Mouse (Mus musculus) forebrain, embryonic 12.5 days (tissue): ENCODE data around the gene Blnk. TPM values are rescaled to one million over a fixed set of nuclear protein-coding genes. Genes with fewer than 3 reads are reported as not detected.

Source experiments
- ATAC-seq: fragments of 200-750 bp; cut with Nextera tagmentation; 2 replicates; pipeline ENCODE4 v1.8.0; 2017; ENCODE audit warnings: moderate TSS enrichment; ENCODE audit not compliant: low FRiP score
- H3K27ac ChIP-seq: fragments of 300-500 bp; sonication (generic); 2 replicates; pipeline ENCODE4 v1.5.1; 2016; ENCODE audit warnings: mild to moderate bottlenecking
- H3K27me3 ChIP-seq: fragments of 300-500 bp; sonication (generic); 2 replicates; pipeline ENCODE4 v1.6.1; 2016; ENCODE audit warnings: mild to moderate bottlenecking
- H3K36me3 ChIP-seq: fragments of 300-500 bp; sonication (generic); replicated peaks from 2 replicates; pipeline ENCODE4 v1.6.1; 2016; ENCODE audit warnings: mild to moderate bottlenecking
- H3K4me1 ChIP-seq: fragments of 300-500 bp; sonication (generic); 2 replicates; pipeline ENCODE4 v1.6.1; 2016
- H3K4me2 ChIP-seq: fragments of 300-500 bp; sonication (generic); 2 replicates; pipeline ENCODE4 v1.6.1; 2016; ENCODE audit warnings: mild to moderate bottlenecking, moderate library complexity
- H3K4me3 ChIP-seq: fragments of 300-500 bp; sonication (generic); replicated peaks from 2 replicates; pipeline ENCODE4 v1.5.1; 2016; ENCODE audit warnings: mild to moderate bottlenecking
- H3K9ac ChIP-seq: fragments of 300-500 bp; sonication (generic); 2 replicates; pipeline ENCODE4 v1.6.1; 2016; ENCODE audit warnings: mild to moderate bottlenecking
- H3K9me3 ChIP-seq: fragments of 300-500 bp; sonication (generic); 2 replicates; pipeline ENCODE4 v1.6.1; 2016
- WGBS: fragments of 180-500 bp; shearing (Covaris S2); methylation state at CpG from one replicate; pipeline ENCODE4 v1.1.7; 2016; 5-methylcytosine and 5-hydroxymethylcytosine counted together
- polyA plus RNA-seq: library from polyadenylated mRNA; unstranded; fragments of >200 nt; fragmentation: Nextera tagmentation; extraction: Ambion mirVana; gene quantifications from 2 replicates; pipeline ENCODE4 v1.2.1, GENCODE M21; 2016

Blnk gene
- polyA plus RNA-seq, 1 experiment from 2014 or later: 1.2 TPM

GRCm38 (mm10) chr19:40995449-40996401 is 1.4 kb upstream of the Blnk start:
- no peak overlapping the region for H3K9ac ChIP-seq
- H3K27me3 ChIP-seq: 0 out of 2 replicates have a peak, but pooled peaks cover 3% of the 10 kb centered on the region
- 64% methylated on average over 21 of the region's 21 CpGs for WGBS
- no peaks in the 10 kb centered on the region for H3K36me3 ChIP-seq
- H3K4me3 ChIP-seq: no peak overlapping the region
- no peaks in the 10 kb centered on the region for H3K9me3 ChIP-seq
- H3K4me2 ChIP-seq: no peak overlapping the region
- no peak for ATAC-seq
- peaks cover 4% of the 10 kb centered on the region; the same call in 1 of the 2 replicates for H3K4me1 ChIP-seq
- no peak overlapping the region for H3K27ac ChIP-seq

- no peaks in the 10 kb centered on the region for H3K9me3 ChIP-seq
- H3K4me1 ChIP-seq: peaks cover 4% of the 10 kb centered on the region; the same call in 1 of the 2 replicates
- no peak overlapping the region for H3K4me3 ChIP-seq
- H3K27me3 ChIP-seq: 0 out of 2 replicates have a peak, but pooled peaks cover 3% of the 10 kb centered on the region
- H3K4me2 ChIP-seq: no peak overlapping the region
- no peak overlapping the region for H3K9ac ChIP-seq
- WGBS: 80% methylated on average over 7 of the region's 7 CpGs
- ATAC-seq: no peak
- no peak overlapping the region for H3K27ac ChIP-seq
- no peaks in the 10 kb centered on the region for H3K36me3 ChIP-seq
Measured at GRCm38 (mm10) chr19:40994911-40995310, 576 bp upstream of the Blnk start.

GRCm38 (mm10) chr19:40993356-40993755 is 979 bp downstream of the Blnk start:
- Histone ChIP-seq H3K4me2 (no peak overlapping the region), H3K36me3 (no peaks in the 10 kb centered on the region), H3K4me1 (peaks cover 4% of the 10 kb centered on the region; the same call in 1 of the 2 replicates), H3K4me3 (no peak overlapping the region), H3K9me3 (no peaks in the 10 kb centered on the region), H3K27ac (no peak overlapping the region), H3K27me3 (0 out of 2 replicates have a peak, but pooled peaks cover 3% of the 10 kb centered on the region), H3K9ac (no peak overlapping the region)
- no peak for ATAC-seq
- WGBS: 95% methylated on average over 5 of the region's 5 CpGs

- H3K9me3 ChIP-seq: no peaks in the 10 kb centered on the region
- H3K9ac ChIP-seq: no peak overlapping the region
- H3K27ac ChIP-seq: no peak overlapping the region
- 83% methylated on average over 8 of the region's 8 CpGs for WGBS
- no peaks in the 10 kb centered on the region for H3K36me3 ChIP-seq
- H3K4me3 ChIP-seq: no peak overlapping the region
- 0 out of 2 replicates have a peak, but pooled peaks cover 3% of the 10 kb centered on the region for H3K27me3 ChIP-seq
- no peak overlapping the region for H3K4me2 ChIP-seq
- H3K4me1 ChIP-seq: peaks cover 4% of the 10 kb centered on the region; the same call in 1 of the 2 replicates
- ATAC-seq: no peak
Measured at GRCm38 (mm10) chr19:40992517-40993044, 1.8 kb downstream of the Blnk start.

DNA sequence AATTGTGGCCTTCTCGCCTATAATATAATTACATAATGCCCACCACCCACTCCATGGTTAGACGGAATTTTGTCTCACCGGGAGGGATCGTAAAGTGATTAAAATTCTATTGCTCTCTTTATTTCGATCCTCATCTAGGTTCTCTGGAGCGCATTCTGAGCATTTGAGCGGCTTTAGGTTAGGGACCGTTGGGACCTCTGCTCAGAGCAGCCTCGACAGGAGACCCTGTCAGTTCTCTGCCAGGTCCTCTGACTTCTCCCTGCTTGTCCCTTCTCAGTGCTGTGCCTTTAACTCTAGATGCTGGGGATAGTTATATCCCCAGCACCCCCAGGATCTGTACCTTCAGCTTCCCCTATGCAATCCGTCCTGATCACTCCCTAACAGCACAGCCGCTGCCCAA is 2.2 kb downstream of the Blnk start:
- Histone ChIP-seq H3K9me3 (no peaks in the 10 kb centered on the region), H3K27ac (no peak overlapping the region), H3K4me3 (no peak overlapping the region), H3K36me3 (no peaks in the 10 kb centered on the region), H3K9ac (no peak overlapping the region), H3K4me2 (no peak overlapping the region), H3K4me1 (peaks cover 4% of the 10 kb centered on the region; the same call in 1 of the 2 replicates), H3K27me3 (0 out of 2 replicates have a peak, but pooled peaks cover under 1% of the 10 kb centered on the region)
- WGBS: 79% methylated on average over 10 of the region's 11 CpGs
- no peak for ATAC-seq

DNA sequence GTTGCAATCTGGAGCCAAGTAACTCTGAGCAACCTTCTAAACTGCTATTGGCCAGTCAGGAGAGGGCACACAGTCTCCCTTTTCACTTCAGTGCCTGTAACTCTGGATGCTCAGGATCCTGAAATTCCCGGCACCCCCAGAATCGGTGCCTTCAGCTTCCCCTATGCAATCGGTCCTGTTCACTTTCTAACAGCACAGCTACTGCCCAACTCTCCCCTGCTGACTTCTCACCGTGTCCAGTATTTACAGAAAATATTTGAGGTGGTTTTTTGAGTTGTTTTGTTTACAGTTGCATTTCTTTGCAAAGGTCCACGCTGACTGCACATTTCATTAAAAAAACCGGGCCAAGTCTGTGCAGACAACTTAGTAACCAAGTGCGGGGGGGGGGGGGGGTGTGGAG is 2.7 kb downstream of the Blnk start:
- no peak overlapping the region for H3K4me2 ChIP-seq
- H3K9ac ChIP-seq: no peak overlapping the region
- H3K36me3 ChIP-seq: no peaks in the 10 kb centered on the region
- WGBS: 83% methylated on average over 7 of the region's 7 CpGs
- H3K4me1 ChIP-seq: peaks cover 4% of the 10 kb centered on the region; the same call in 1 of the 2 replicates
- H3K4me3 ChIP-seq: no peak overlapping the region
- no peak overlapping the region for H3K27ac ChIP-seq
- no peak for ATAC-seq
- no peaks in the 10 kb centered on the region for H3K9me3 ChIP-seq
- H3K27me3 ChIP-seq: no peaks in the 10 kb centered on the region

DNA sequence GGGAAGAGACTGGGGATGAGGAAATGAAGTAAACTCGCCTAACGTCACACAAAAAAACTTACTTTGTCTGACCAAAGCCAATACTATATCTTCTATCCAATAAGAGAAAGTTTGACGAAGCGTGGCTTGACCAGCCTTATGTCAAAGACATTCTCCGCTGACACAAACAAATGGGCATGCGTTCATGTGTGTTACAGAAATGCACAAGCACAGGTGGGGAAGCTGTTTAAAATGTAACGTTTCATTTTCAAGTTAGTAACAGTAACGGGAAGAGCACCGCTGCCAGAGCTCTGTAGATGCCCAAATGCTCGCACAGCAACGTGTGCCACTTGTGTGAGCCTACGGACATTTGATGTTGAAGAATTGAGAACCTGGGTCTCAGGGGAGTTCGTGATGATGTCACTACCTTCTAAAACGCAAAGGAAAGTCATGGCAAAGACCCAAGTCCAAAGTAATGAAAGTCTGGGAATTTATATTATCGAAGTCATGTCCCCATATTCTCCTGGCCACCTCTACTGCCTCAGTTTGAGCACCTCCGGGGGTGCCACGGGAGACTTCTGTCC is 3.5 kb downstream of the Blnk start:
- 93% methylated on average over 17 of the region's 17 CpGs for WGBS
- peaks cover 4% of the 10 kb centered on the region; the same call in 1 of the 2 replicates for H3K4me1 ChIP-seq
- H3K9me3 ChIP-seq: no peaks in the 10 kb centered on the region
- no peak overlapping the region for H3K4me2 ChIP-seq
- H3K36me3 ChIP-seq: no peaks in the 10 kb centered on the region
- H3K27ac ChIP-seq: no peak overlapping the region
- no peak overlapping the region for H3K4me3 ChIP-seq
- ATAC-seq: no peak
- no peak overlapping the region for H3K9ac ChIP-seq
- H3K27me3 ChIP-seq: no peaks in the 10 kb centered on the region

GRCm38 (mm10) chr19:40989961-40990600 is 4.3 kb downstream of the Blnk start:
- Histone ChIP-seq H3K4me1 (peaks cover 4% of the 10 kb centered on the region; the same call in 1 of the 2 replicates), H3K4me3 (no peak overlapping the region), H3K36me3 (no peaks in the 10 kb centered on the region), H3K9ac (no peak overlapping the region), H3K27ac (no peak overlapping the region), H3K27me3 (no peaks in the 10 kb centered on the region), H3K4me2 (no peak overlapping the region), H3K9me3 (no peaks in the 10 kb centered on the region)
- WGBS: 80% methylated on average over 9 of the region's 9 CpGs
- no peak for ATAC-seq

DNA sequence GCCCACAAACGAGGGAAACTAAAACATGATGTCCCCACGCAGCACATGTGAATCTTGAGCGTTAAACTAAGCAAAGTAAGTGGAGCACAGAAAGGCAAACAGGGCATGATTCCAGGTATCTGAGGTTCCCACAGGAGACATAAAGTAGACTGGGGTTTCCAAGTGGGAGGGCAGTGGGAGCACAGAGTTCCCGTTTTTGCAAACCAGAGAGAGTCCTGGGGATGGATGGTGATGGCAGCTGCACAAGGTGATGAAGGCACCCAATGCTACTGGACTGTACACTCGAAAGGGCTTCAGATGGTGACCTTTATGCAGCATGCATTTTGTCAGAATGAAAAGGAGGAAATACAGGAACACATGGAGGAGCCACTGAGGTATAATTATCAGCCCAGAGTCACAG is 5.5 kb downstream of the Blnk start:
- no peak for ATAC-seq
- no peaks in the 10 kb centered on the region for H3K27me3 ChIP-seq
- H3K4me1 ChIP-seq: peaks cover 4% of the 10 kb centered on the region; the same call in 1 of the 2 replicates
- H3K27ac ChIP-seq: no peak overlapping the region
- no peak overlapping the region for H3K4me2 ChIP-seq
- H3K9ac ChIP-seq: no peak overlapping the region
- no peaks in the 10 kb centered on the region for H3K9me3 ChIP-seq
- H3K36me3 ChIP-seq: no peaks in the 10 kb centered on the region
- H3K4me3 ChIP-seq: no peak overlapping the region
- 85% methylated on average over 5 of the region's 5 CpGs for whole genome bisulfite sequencing

- no peak overlapping the region for H3K9ac ChIP-seq
- no peaks in the 10 kb centered on the region for H3K27me3 ChIP-seq
- no peak overlapping the region for H3K4me2 ChIP-seq
- no peak overlapping the region for H3K4me3 ChIP-seq
- H3K4me1 ChIP-seq: no peaks in the 10 kb centered on the region
- 91% methylated on average over 1 of the region's 1 CpGs for WGBS
- no peaks in the 10 kb centered on the region for H3K36me3 ChIP-seq
- H3K9me3 ChIP-seq: no peaks in the 10 kb centered on the region
- H3K27ac ChIP-seq: no peak overlapping the region
- no peak for ATAC-seq
Measured at GRCm38 (mm10) chr19:40984536-40984935, 9.8 kb downstream of the Blnk start.

GRCm38 (mm10) chr19:40980671-40981070 is 13.7 kb downstream of the Blnk start:
- Histone ChIP-seq H3K27ac (no peak overlapping the region), H3K36me3 (no peaks in the 10 kb centered on the region), H3K9me3 (no peaks in the 10 kb centered on the region), H3K9ac (no peak overlapping the region), H3K27me3 (no peaks in the 10 kb centered on the region), H3K4me1 (no peaks in the 10 kb centered on the region; the same call in 1 of the 2 replicates), H3K4me3 (no peak overlapping the region), H3K4me2 (no peak overlapping the region)
- no peak for ATAC-seq
- WGBS: 86% methylated on average over 5 of the region's 5 CpGs

GRCm38 (mm10) chr19:40978026-40978425 is 16.3 kb downstream of the Blnk start:
- Histone ChIP-seq H3K9ac (no peak overlapping the region), H3K9me3 (no peaks in the 10 kb centered on the region), H3K4me3 (no peak overlapping the region), H3K27ac (no peak overlapping the region), H3K4me2 (no peak overlapping the region), H3K4me1 (no peaks in the 10 kb centered on the region; the same call in 1 of the 2 replicates), H3K27me3 (no peaks in the 10 kb centered on the region), H3K36me3 (no peaks in the 10 kb centered on the region)
- 37% methylated on average over 5 of the region's 5 CpGs for WGBS
- ATAC-seq: no peak
